Mouse (Mus musculus): ENCODE data around the gene Nlgn2. TPM values are rescaled to one million over a fixed set of nuclear protein-coding genes. Genes with fewer than 3 reads are reported as not detected.

Gene Nlgn2
- polyA plus RNA-seq (2014; fragmentation: Nextera tagmentation; extraction: Ambion mirVana) = 24.2 and 31.3 TPM in 2 replicates

DNA sequence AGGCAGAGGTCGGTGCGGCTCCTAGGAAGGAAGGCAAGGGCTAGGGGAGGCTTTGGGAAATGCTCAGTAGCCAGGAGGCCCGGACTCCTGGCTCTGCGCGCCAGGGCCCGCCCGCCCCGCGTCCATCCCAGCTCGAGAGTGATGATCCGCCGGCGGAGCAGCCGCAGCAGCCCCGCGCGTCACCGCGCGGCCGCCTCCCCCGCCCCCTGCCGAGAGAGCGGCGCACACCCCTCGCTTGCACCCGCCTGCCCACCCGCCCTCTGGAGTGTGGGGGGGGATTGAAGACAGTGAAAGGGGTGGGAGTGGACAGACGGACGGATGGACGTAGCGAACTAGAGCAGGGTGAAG is at the start of gene Nlgn2:
Gene Nlgn2, minus strand, starts transcription at position 181 of the 348 bp plus-strand sequence.
- H3K9me3 ChIP-seq (ENCODE audit: control insufficient read depth, low read length) = no peaks in the 10 kb centered on the region
- peaks cover 14% of the 10 kb centered on the region for H3K36me3 ChIP-seq (ENCODE audit: control insufficient read depth, insufficient read depth, low read length)
- H3K4me3 ChIP-seq (ENCODE audit: low read depth, low read length) = peak within 1 kb of the TSS; percentile 92
- 0% methylated on average over 28 of the region's 32 CpGs for WGBS
- peak within 1 kb of the TSS; percentile 97 for H3K27ac ChIP-seq (ENCODE audit: low read depth, low read length)
- H3K4me1 ChIP-seq (ENCODE audit: control insufficient read depth, insufficient read depth, low read length) = peaks cover 29% of the 10 kb centered on the region
- H3K9ac ChIP-seq (replicated peaks; ENCODE audit: low read depth, low read length) = peak within 1 kb of the TSS; percentile 93
- ATAC-seq (ENCODE audit: low read depth) = peak; percentile 68
- H3K27me3 ChIP-seq (ENCODE audit: control insufficient read depth, insufficient read depth, low read length) = no peaks in the 10 kb centered on the region
- peak within 1 kb of the TSS; percentile 98 for H3K4me2 ChIP-seq (ENCODE audit: low read depth, low read length)

DNA sequence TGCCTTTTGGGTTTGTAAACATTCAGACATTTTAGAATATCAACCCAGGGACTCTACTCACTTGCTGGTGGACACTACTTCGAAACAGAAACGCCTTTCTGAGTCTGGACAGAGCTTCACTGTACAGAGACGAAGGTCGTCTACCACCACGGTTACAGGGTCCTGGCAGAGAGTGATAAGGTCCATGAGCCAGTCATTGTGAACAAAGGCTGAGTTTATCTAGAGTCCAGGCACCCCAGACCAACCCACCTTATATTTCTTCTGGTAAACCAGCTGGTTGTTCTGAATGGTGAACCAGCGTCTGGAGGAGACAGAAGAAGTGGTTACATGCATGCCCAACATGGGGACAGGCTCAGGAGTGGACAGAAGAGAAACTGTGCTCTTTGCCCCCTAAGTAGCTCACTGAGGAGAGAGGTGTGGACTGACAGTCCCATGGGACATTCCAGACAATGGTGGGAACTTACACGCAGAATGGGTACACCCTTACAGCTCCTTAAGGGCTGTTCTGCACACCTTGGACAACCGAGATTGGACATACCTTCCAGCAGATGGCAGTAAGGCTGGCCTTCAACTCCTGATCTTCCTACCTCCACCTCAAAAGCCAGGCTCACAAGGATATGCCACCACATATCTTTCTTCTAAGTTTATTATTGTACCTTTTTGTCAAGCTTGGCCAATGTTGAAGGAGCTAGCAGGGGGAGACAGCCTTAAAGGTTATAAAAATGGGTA is 49.5 kb upstream of the Nlgn2 start:
- H3K36me3 ChIP-seq (ENCODE audit: control insufficient read depth, insufficient read depth, low read length) = no peaks in the 10 kb centered on the region
- H3K9ac ChIP-seq (replicated peaks; ENCODE audit: low read depth, low read length) = no peak overlapping the region
- no peak for ATAC-seq (ENCODE audit: low read depth)
- H3K4me3 ChIP-seq (ENCODE audit: low read depth, low read length) = no peak overlapping the region
- H3K4me2 ChIP-seq (ENCODE audit: low read depth, low read length) = no peak overlapping the region
- H3K27me3 ChIP-seq (ENCODE audit: control insufficient read depth, insufficient read depth, low read length) = no peaks in the 10 kb centered on the region
- no peak overlapping the region for H3K27ac ChIP-seq (ENCODE audit: low read depth, low read length)
- WGBS = 77% methylated on average over 8 of the region's 8 CpGs
- H3K9me3 ChIP-seq (ENCODE audit: control insufficient read depth, low read length) = no peaks in the 10 kb centered on the region
- no peaks in the 10 kb centered on the region for H3K4me1 ChIP-seq (ENCODE audit: control insufficient read depth, insufficient read depth, low read length)

DNA sequence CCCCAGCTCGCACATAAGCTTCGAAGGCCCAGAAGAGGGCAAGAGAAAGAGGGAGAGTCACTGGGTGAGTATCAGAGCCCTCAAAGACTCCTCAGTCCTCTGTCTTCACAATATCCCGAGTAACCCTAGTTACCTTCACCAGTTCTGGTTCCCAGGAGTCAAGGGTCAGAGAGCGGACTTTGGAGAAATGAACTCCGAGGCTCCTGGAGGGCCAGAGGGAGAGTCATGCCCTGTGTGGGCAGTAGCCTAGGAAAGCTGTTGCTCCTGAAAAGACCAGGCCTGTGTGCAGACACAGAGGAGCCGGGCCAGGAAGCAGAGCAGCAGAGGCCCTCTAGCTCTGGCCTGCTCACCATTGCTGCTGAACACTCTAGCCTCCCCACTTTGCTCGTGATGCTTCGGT is 47.1 kb upstream of the Nlgn2 start:
- Histone ChIP-seq H3K4me1 (ENCODE audit: control insufficient read depth, insufficient read depth, low read length) (peaks cover 5% of the 10 kb centered on the region; the same call in 1 of the 2 replicates), H3K9me3 (ENCODE audit: control insufficient read depth, low read length) (no peaks in the 10 kb centered on the region), H3K27me3 (ENCODE audit: control insufficient read depth, insufficient read depth, low read length) (no peaks in the 10 kb centered on the region), H3K4me2 (ENCODE audit: low read depth, low read length) (no peak overlapping the region), H3K9ac (replicated peaks; ENCODE audit: low read depth, low read length) (no peak overlapping the region), H3K36me3 (ENCODE audit: control insufficient read depth, insufficient read depth, low read length) (no peaks in the 10 kb centered on the region), H3K27ac (ENCODE audit: low read depth, low read length) (no peak overlapping the region), H3K4me3 (ENCODE audit: low read depth, low read length) (no peak overlapping the region)
- no peak for ATAC-seq (ENCODE audit: low read depth)
- WGBS = 75% methylated on average over 8 of the region's 8 CpGs

DNA sequence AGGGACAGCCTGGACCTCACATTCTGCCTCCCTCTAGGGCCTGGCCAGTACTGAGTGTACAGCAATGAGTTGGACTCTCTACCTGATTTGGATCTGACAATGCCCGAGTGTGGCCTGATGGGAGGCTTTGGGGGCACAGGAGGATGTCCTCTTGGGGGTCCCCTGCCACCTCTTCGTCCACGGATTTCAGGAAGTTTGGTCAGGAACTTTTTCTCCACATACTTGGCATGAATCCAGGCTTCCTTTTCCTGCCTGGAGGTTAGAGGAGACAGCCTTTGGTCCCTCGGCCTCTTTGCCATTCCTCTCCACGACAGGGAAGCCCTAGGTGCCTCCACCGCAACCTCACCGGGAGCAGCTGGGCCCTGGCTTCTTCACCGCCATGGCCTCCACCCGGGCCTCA is 46.7 kb upstream of the Nlgn2 start:
- Histone ChIP-seq H3K27me3 (ENCODE audit: control insufficient read depth, insufficient read depth, low read length) (no peaks in the 10 kb centered on the region), H3K9ac (replicated peaks; ENCODE audit: low read depth, low read length) (no peak overlapping the region), H3K4me3 (ENCODE audit: low read depth, low read length) (no peak overlapping the region), H3K4me1 (ENCODE audit: control insufficient read depth, insufficient read depth, low read length) (peaks cover 5% of the 10 kb centered on the region; the same call in 1 of the 2 replicates), H3K36me3 (ENCODE audit: control insufficient read depth, insufficient read depth, low read length) (no peaks in the 10 kb centered on the region), H3K9me3 (ENCODE audit: control insufficient read depth, low read length) (no peaks in the 10 kb centered on the region), H3K4me2 (ENCODE audit: low read depth, low read length) (no peak overlapping the region), H3K27ac (ENCODE audit: low read depth, low read length) (no peak overlapping the region)
- WGBS = 84% methylated on average over 9 of the region's 9 CpGs
- ATAC-seq (ENCODE audit: low read depth) = no peak

DNA sequence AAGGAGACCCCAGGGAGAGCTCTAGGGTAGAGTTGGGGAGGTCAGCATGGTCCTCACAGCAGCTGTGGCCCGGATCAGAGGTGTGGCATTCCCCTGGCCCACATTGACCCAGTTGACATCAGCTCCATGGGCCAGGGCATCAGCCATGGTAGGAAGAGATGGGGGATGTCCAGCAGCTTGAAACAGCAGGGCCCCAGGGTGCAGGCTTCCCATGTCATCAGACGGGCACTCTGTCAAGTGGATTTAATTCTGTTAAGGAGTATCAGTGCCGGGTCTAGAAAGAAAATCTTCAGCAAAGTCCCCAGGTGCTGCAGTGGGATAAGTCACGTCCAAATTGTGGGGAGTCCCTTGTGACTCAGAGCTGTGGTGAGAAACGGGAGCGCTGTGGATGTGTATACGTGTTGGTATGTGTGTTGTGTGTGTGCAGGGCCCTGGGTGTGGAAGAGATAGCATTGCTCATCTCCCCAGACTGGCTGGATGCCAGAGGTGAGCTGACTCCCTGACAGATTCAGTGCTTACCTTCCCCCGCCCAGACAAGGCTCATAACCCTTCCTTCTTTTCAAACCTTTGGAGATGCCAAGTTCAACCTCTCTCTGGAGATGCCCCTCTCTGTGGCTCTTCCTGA is 46.1 kb upstream of the Nlgn2 start:
- 90% methylated on average over 8 of the region's 8 CpGs for WGBS
- Histone ChIP-seq H3K4me2 (ENCODE audit: low read depth, low read length) (no peak overlapping the region), H3K9me3 (ENCODE audit: control insufficient read depth, low read length) (no peaks in the 10 kb centered on the region), H3K27me3 (ENCODE audit: control insufficient read depth, insufficient read depth, low read length) (no peaks in the 10 kb centered on the region), H3K36me3 (ENCODE audit: control insufficient read depth, insufficient read depth, low read length) (no peaks in the 10 kb centered on the region), H3K27ac (ENCODE audit: low read depth, low read length) (no peak overlapping the region), H3K9ac (replicated peaks; ENCODE audit: low read depth, low read length) (no peak overlapping the region), H3K4me3 (ENCODE audit: low read depth, low read length) (no peak overlapping the region), H3K4me1 (ENCODE audit: control insufficient read depth, insufficient read depth, low read length) (peaks cover 5% of the 10 kb centered on the region; the same call in 1 of the 2 replicates)
- ATAC-seq (ENCODE audit: low read depth) = no peak

DNA sequence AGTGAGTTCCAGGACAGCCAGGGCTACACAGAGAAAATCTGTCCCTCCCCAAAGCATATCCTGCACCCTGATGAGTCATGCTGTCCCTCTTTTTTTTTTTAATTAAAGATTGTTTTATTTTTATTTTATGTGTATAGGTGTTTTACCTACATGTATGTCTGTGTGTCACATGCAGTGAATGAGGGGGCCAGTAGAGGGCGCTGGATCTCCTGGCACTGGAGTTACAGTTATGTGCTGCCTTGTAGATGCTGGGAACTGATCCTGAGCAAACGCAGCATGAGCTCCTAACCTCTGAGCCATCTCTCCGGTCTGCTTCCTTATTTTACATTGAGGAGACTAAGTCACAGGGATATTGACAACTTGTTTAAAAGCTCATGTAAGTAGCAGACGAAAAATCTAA is 45.5 kb upstream of the Nlgn2 start:
- H3K27ac ChIP-seq (ENCODE audit: low read depth, low read length) = no peak overlapping the region
- H3K4me2 ChIP-seq (ENCODE audit: low read depth, low read length) = no peak overlapping the region
- 62% methylated on average over 4 of the region's 4 CpGs for WGBS
- H3K36me3 ChIP-seq (ENCODE audit: control insufficient read depth, insufficient read depth, low read length) = no peaks in the 10 kb centered on the region
- H3K4me1 ChIP-seq (ENCODE audit: control insufficient read depth, insufficient read depth, low read length) = peaks cover 5% of the 10 kb centered on the region; the same call in 1 of the 2 replicates
- no peak overlapping the region for H3K4me3 ChIP-seq (ENCODE audit: low read depth, low read length)
- ATAC-seq (ENCODE audit: low read depth) = no peak
- H3K27me3 ChIP-seq (ENCODE audit: control insufficient read depth, insufficient read depth, low read length) = no peaks in the 10 kb centered on the region
- H3K9ac ChIP-seq (replicated peaks; ENCODE audit: low read depth, low read length) = no peak overlapping the region
- H3K9me3 ChIP-seq (ENCODE audit: control insufficient read depth, low read length) = no peaks in the 10 kb centered on the region

DNA sequence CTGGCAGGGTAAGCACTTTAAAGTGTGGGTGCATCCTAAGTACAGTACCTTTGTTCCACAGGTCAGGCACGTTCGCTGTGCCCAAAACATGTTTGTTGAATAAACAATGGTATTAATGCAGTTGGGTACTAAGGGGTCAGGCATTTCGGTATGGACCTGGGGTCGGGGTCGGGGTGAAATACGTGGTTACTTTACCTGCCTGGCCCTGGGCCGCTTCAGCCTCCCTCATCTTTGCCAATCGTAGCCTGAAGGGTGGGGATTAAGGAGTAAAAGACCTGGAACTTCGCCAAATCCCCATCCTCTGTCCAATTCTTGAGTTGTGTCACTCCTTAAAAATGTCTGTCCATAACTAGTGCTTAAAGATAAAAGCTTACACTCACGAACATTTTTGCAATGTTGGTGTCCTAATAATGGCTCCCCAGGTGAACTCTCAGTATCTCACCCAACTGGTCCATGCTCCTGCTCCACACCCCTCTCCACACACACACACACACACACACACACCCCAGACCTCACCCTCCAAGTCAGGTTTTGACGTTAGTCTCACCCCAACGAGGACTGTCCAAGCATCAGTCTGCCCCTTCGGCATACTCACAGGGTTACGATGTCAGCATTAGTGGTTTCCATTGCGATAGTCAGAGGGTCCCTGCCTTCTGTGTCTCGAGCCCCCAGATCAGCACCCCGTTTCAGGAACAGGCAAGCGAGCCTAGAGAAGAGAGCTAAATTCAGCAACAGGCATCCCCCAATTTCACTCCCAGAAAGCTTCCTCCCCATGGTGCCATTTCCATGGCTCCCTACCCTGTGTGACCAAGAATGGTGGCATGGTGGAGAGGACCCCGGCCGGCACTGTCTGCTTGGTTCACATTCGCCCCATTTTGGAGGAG is 44.4 kb upstream of the Nlgn2 start:
- no peaks in the 10 kb centered on the region for H3K36me3 ChIP-seq (ENCODE audit: control insufficient read depth, insufficient read depth, low read length)
- peak overlapping the region; percentile 72 for H3K4me2 ChIP-seq (ENCODE audit: low read depth, low read length)
- no peaks in the 10 kb centered on the region for H3K27me3 ChIP-seq (ENCODE audit: control insufficient read depth, insufficient read depth, low read length)
- H3K4me1 ChIP-seq (ENCODE audit: control insufficient read depth, insufficient read depth, low read length) = peaks cover 6% of the 10 kb centered on the region; the same call in 1 of the 2 replicates
- no peak overlapping the region for H3K9ac ChIP-seq (replicated peaks; ENCODE audit: low read depth, low read length)
- H3K27ac ChIP-seq (ENCODE audit: low read depth, low read length) = no peak overlapping the region
- no peak for ATAC-seq (ENCODE audit: low read depth)
- no peaks in the 10 kb centered on the region for H3K9me3 ChIP-seq (ENCODE audit: control insufficient read depth, low read length)
- H3K4me3 ChIP-seq (ENCODE audit: low read depth, low read length) = peak overlapping the region; percentile 38
- whole genome bisulfite sequencing = 62% methylated on average over 21 of the region's 21 CpGs

GRCm38 (mm10) chr11:69880853-69881603 is 43.4 kb upstream of the Nlgn2 start, which contains the start of gene Kctd11:
TSS of gene Kctd11 (minus strand) at chr11:69881406.
- peak; percentile 81 for ATAC-seq (ENCODE audit: low read depth)
- Histone ChIP-seq H3K36me3 (ENCODE audit: control insufficient read depth, insufficient read depth, low read length) (no peaks in the 10 kb centered on the region), H3K4me2 (ENCODE audit: low read depth, low read length) (peak within 1 kb of the TSS; percentile 72), H3K4me3 (ENCODE audit: low read depth, low read length) (peak within 1 kb of the TSS; percentile 38), H3K27me3 (ENCODE audit: control insufficient read depth, insufficient read depth, low read length) (no peaks in the 10 kb centered on the region), H3K9me3 (ENCODE audit: control insufficient read depth, low read length) (no peaks in the 10 kb centered on the region), H3K9ac (replicated peaks; ENCODE audit: low read depth, low read length) (peak within 1 kb of the TSS; percentile 39), H3K27ac (ENCODE audit: low read depth, low read length) (peak within 1 kb of the TSS; percentile 35), H3K4me1 (ENCODE audit: control insufficient read depth, insufficient read depth, low read length) (peaks cover 8% of the 10 kb centered on the region; the same call in 1 of the 2 replicates)
- WGBS = 1% methylated on average over 46 of the region's 46 CpGs
